Mouse (Mus musculus) C2C12 (cell line): ENCODE data around the gene 1700008O03Rik.

ENCODE experiments used
- CTCF ChIP-seq: IDR thresholded peaks from one replicate; pipeline ENCODE4 v1.5.1; 2011; ENCODE audit not compliant: control insufficient read depth, insufficient read depth, insufficient read length
- MAX ChIP-seq: IDR thresholded peaks from one replicate; pipeline ENCODE4 v1.6.1; 2011; ENCODE audit warnings: mild to moderate bottlenecking, control low read depth

DNA sequence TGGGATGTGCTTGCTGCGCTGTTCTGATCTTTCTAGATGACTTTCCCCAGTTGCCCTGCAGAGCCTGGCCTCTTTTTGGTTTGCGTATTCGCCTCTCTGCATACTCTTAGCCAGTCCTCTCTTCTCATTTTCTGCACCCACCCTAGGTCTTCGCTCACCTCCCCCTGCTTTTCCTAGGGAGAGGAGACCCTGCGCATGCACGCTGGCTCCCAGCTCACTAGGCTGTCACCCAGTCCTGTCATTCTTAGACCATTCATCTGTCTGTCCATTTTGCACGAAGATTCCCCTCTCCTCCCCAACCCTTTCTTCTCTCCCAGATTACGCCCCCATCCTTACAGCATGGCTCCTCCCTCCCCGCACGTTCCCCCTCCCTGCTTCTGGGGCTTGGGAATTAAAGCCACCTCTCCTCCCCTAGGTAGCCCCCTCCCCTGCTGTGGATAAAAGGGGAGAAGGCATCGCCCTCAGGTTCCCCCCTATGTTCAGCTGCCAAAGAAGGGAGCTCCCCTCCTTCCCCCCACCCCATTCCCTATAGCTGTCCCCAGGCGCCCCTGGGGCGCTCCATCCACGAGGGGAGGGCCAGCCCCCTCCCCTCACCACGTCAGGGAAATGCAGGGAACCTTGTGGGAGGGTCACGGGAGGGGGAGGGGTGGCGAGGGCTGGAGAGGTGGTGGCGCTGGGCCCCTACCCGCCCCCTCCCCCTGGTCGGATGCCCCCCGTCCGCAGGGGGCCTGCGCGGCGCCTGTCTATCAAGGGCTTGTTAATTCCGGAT is 26.6 kb downstream of the 1700008O03Rik start:
- TF ChIP-seq CTCF (no peak), MAX (no peak)
